Mouse (Mus musculus) midbrain, embryonic 11.5 days (tissue): ENCODE measurements around the gene Mtmr4. TPM values are rescaled to one million over a fixed set of nuclear protein-coding genes. Genes with fewer than 3 reads are reported as not detected.

Source experiments
- ATAC-seq: fragments of 200-750 bp; cut with Nextera tagmentation; 2 replicates; pipeline ENCODE4 v1.8.0; 2017; ENCODE audit warnings: moderate TSS enrichment, moderate library complexity; ENCODE audit not compliant: low FRiP score
- DNase-seq: peaks from one replicate; pipeline ENCODE4 v3.0.0; 2015; ENCODE audit warnings: low spot score; ENCODE audit errors: missing footprints
- H3K27ac ChIP-seq: fragments of 300-500 bp; sonication (generic); 2 replicates; pipeline ENCODE4 v1.5.1; 2014; ENCODE audit warnings: low read depth, low read length
- H3K27me3 ChIP-seq: fragments of 300-500 bp; sonication (generic); 2 replicates; pipeline ENCODE4 v1.6.1; 2014; ENCODE audit warnings: mild to moderate bottlenecking, low read length, moderate library complexity, mixed read lengths; ENCODE audit not compliant: control insufficient read depth, insufficient read depth
- H3K36me3 ChIP-seq: fragments of 300-500 bp; sonication (generic); 2 replicates; pipeline ENCODE4 v1.6.1; 2014; ENCODE audit warnings: mild to moderate bottlenecking, low read length, moderate library complexity, mixed read lengths; ENCODE audit not compliant: control insufficient read depth, insufficient read depth
- H3K4me1 ChIP-seq: fragments of 300-500 bp; sonication (generic); 2 replicates; pipeline ENCODE4 v1.6.1; 2014; ENCODE audit warnings: low read length; ENCODE audit not compliant: control insufficient read depth, insufficient read depth
- H3K4me2 ChIP-seq: fragments of 300-500 bp; sonication (generic); 2 replicates; pipeline ENCODE4 v1.6.1; 2014; ENCODE audit warnings: mild to moderate bottlenecking, moderate library complexity
- H3K4me3 ChIP-seq: fragments of 300-500 bp; sonication (generic); 2 replicates; pipeline ENCODE4 v1.5.1; 2014; ENCODE audit warnings: low read depth, low read length
- H3K9ac ChIP-seq: fragments of 300-500 bp; sonication (generic); 2 replicates; pipeline ENCODE4 v1.6.1; 2014; ENCODE audit warnings: low read length
- H3K9me3 ChIP-seq: fragments of 300-500 bp; sonication (generic); 2 replicates; pipeline ENCODE4 v1.6.1; 2016; ENCODE audit warnings: low read length; ENCODE audit not compliant: control insufficient read depth
- WGBS: fragments of 180-500 bp; shearing (Covaris S2); extraction: QIAGEN DNeasy Blood & Tissue Kit; methylation state at CpG from one replicate; pipeline ENCODE4 v1.1.7; 2014; 5-methylcytosine and 5-hydroxymethylcytosine counted together
- polyA plus RNA-seq: library from polyadenylated mRNA; unstranded; fragments of >200 nt; fragmentation: Nextera tagmentation; extraction: Ambion mirVana; gene quantifications from 2 replicates; pipeline ENCODE4 v1.2.1, GENCODE M21; 2014

Mtmr4 gene
- polyA plus RNA-seq, 1 experiment from 2014 or later: 72.9 TPM

- DNase-seq (no peak), ATAC-seq (no peak)
- no peak overlapping the region for H3K4me2 ChIP-seq
- H3K9me3 ChIP-seq: no peaks in the 10 kb centered on the region
- WGBS: 50% methylated on average over 5 of the region's 5 CpGs
- no peaks in the 10 kb centered on the region for H3K4me1 ChIP-seq
- no peaks in the 10 kb centered on the region for H3K27me3 ChIP-seq
- H3K36me3 ChIP-seq: no peaks in the 10 kb centered on the region
- H3K9ac ChIP-seq: no peak overlapping the region
- H3K4me3 ChIP-seq: no peak overlapping the region
- H3K27ac ChIP-seq: no peak overlapping the region
Observed at GRCm38 (mm10) chr11:87570743-87571142, 21.2 kb upstream of the Mtmr4 start.

- H3K4me3 ChIP-seq: no peak overlapping the region
- no peak overlapping the region for H3K9ac ChIP-seq
- 86% methylated on average over 1 of the region's 1 CpGs for WGBS
- DNase-seq (no peak), ATAC-seq (no peak)
- no peak overlapping the region for H3K4me2 ChIP-seq
- no peak overlapping the region for H3K27ac ChIP-seq
- H3K36me3 ChIP-seq: no peaks in the 10 kb centered on the region
- no peaks in the 10 kb centered on the region for H3K9me3 ChIP-seq
- H3K4me1 ChIP-seq: no peaks in the 10 kb centered on the region
- no peaks in the 10 kb centered on the region for H3K27me3 ChIP-seq
Observed at GRCm38 (mm10) chr11:87571361-87571950, 20.5 kb upstream of the Mtmr4 start.

GRCm38 (mm10) chr11:87573751-87574150 lies 18.2 kb upstream of the Mtmr4 start:
- no peaks in the 10 kb centered on the region for H3K27me3 ChIP-seq
- H3K27ac ChIP-seq: no peak overlapping the region
- H3K4me3 ChIP-seq: no peak overlapping the region
- H3K4me1 ChIP-seq: peaks cover 10% of the 10 kb centered on the region; the same call in 1 of the 2 replicates
- no peak overlapping the region for H3K9ac ChIP-seq
- DNase-seq (no peak), ATAC-seq (no peak)
- 76% methylated on average over 7 of the region's 7 CpGs for WGBS
- H3K36me3 ChIP-seq: no peaks in the 10 kb centered on the region
- no peak overlapping the region for H3K4me2 ChIP-seq
- no peaks in the 10 kb centered on the region for H3K9me3 ChIP-seq

- WGBS: 75% methylated on average over 21 of the region's 21 CpGs
- no peak overlapping the region for H3K4me3 ChIP-seq
- H3K27ac ChIP-seq: no peak overlapping the region
- peaks cover 10% of the 10 kb centered on the region; the same call in 1 of the 2 replicates for H3K4me1 ChIP-seq
- DNase-seq (no peak), ATAC-seq (no peak)
- no peaks in the 10 kb centered on the region for H3K27me3 ChIP-seq
- no peaks in the 10 kb centered on the region for H3K9me3 ChIP-seq
- no peaks in the 10 kb centered on the region for H3K36me3 ChIP-seq
- no peak overlapping the region for H3K4me2 ChIP-seq
- H3K9ac ChIP-seq: no peak overlapping the region
Observed at GRCm38 (mm10) chr11:87574520-87575180, 17.3 kb upstream of the Mtmr4 start.

- Histone ChIP-seq H3K9ac (no peak overlapping the region), H3K27me3 (no peaks in the 10 kb centered on the region), H3K4me2 (peak overlapping the region; percentile 92), H3K4me3 (peak overlapping the region; percentile 52), H3K27ac (no peak overlapping the region), H3K9me3 (no peaks in the 10 kb centered on the region), H3K36me3 (no peaks in the 10 kb centered on the region), H3K4me1 (peaks cover 13% of the 10 kb centered on the region; the same call in 1 of the 2 replicates)
- DNase-seq: peak; percentile 87
- 9% methylated on average over 6 of the region's 6 CpGs for WGBS
- ATAC-seq: no peak
Observed at GRCm38 (mm10) chr11:87577601-87578248, 14.2 kb upstream of the Mtmr4 start.

- Histone ChIP-seq H3K9me3 (no peaks in the 10 kb centered on the region), H3K4me2 (peak overlapping the region; percentile 92), H3K4me1 (peaks cover 13% of the 10 kb centered on the region; the same call in 1 of the 2 replicates), H3K27me3 (no peaks in the 10 kb centered on the region), H3K36me3 (no peaks in the 10 kb centered on the region), H3K9ac (peak overlapping the region; percentile 67), H3K4me3 (peak overlapping the region; percentile 52), H3K27ac (no peak overlapping the region)
- peak; percentile 71 for ATAC-seq
- 1% methylated on average over 40 of the region's 40 CpGs for WGBS
- peak; percentile 95 for DNase-seq
Observed at GRCm38 (mm10) chr11:87578249-87578962, 13.6 kb upstream of the Mtmr4 start.

GRCm38 (mm10) chr11:87578963-87579601 lies 12.9 kb upstream of the Mtmr4 start:
- DNase-seq: peak; percentile 88
- H3K36me3 ChIP-seq: no peaks in the 10 kb centered on the region
- H3K4me3 ChIP-seq: peak overlapping the region; percentile 52
- H3K9me3 ChIP-seq: no peaks in the 10 kb centered on the region
- no peaks in the 10 kb centered on the region for H3K27me3 ChIP-seq
- peak overlapping the region; percentile 92 for H3K4me2 ChIP-seq
- no peak overlapping the region for H3K27ac ChIP-seq
- peak overlapping the region; percentile 67 for H3K9ac ChIP-seq
- ATAC-seq: peak; percentile 38
- WGBS: 17% methylated on average over 9 of the region's 10 CpGs
- peaks cover 13% of the 10 kb centered on the region; the same call in 1 of the 2 replicates for H3K4me1 ChIP-seq

- H3K36me3 ChIP-seq: no peaks in the 10 kb centered on the region
- H3K4me1 ChIP-seq: peaks cover 13% of the 10 kb centered on the region; the same call in 1 of the 2 replicates
- 24% methylated on average over 1 of the region's 1 CpGs for WGBS
- DNase-seq (no peak), ATAC-seq (no peak)
- H3K9me3 ChIP-seq: no peaks in the 10 kb centered on the region
- H3K27ac ChIP-seq: no peak overlapping the region
- no peak overlapping the region for H3K4me3 ChIP-seq
- no peak overlapping the region for H3K4me2 ChIP-seq
- H3K9ac ChIP-seq: no peak overlapping the region
- no peaks in the 10 kb centered on the region for H3K27me3 ChIP-seq
Observed at GRCm38 (mm10) chr11:87579713-87580112, 12.2 kb upstream of the Mtmr4 start.
